Mouse (Mus musculus): ENCODE measurements around the gene Rasip1.

DNA sequence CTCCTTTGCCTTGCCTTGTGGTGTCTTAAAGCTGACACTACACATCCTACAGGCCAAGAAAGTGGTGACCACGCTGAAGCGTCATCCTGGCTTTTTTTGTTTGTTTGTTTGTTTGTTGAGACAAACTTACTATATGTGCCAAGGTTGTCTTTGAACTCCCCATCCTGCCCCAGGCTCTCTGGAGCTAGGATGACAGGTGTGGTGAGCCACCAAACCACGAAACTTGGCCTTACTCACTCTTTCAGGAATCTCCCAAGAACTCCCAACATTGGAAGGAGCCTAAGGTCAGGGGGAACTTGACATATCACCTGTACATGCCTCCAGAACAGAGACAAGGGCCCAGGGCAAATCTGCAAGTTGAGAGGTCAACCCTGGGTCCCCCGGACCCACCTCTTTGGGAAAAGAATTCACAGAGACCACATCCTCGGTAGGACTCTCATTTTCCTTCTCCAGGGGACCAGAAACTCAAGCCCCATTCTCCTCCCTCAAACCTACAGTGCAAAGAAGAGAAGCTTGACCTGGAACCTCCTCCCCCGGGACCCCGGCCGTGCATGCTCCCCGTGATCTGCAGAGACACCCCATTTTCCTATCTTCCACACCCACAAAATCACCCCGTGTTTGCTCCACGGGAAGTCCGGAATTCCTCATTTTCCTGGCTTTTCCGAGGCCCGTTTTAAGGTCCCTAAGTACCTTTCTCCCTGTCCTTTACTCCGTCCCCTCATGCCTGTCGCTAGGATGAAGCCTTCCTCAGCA, 15.4 kb downstream of the Rasip1 start:
- no peak for TF ChIP-seq CTCF (IDR thresholded peaks at IDR 0.05; ENCODE audit: control insufficient read depth, insufficient read depth, insufficient read length)
- TF ChIP-seq MAX (IDR thresholded peaks at IDR 0.05) = no peak
